Mouse (Mus musculus): ENCODE measurements around the gene Uqcr10.

DNA sequence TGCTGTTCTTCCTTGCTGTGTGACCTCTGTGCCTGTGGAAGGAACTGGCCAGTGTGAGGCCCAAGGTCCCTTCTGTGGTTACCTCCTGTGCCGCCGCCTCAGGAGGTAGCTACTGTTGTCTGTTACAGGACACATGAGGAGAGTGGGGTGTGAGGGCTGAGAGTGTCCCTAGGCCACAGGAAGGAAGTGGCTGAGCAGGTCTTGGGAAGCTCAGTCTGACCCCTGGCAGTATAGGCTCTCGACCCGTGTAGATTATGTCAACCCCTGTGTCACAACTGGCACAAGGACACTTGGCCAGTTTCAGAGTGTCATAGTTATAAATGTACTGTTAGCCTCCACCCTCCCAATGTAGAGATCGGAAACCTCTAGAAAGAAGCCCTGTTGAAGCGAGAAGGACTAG, 20.6 kb downstream of the Uqcr10 start:
- TF ChIP-seq CTCF (IDR thresholded peaks at IDR 0.05; ENCODE audit: low read depth): no peak
- TF ChIP-seq EP300 (IDR thresholded peaks at IDR 0.05; ENCODE audit: low read depth): no peak
